Mouse (Mus musculus): ENCODE measurements around the gene Pclo. TPM values are rescaled to one million over a fixed set of nuclear protein-coding genes. Genes with fewer than 3 reads are reported as not detected.

Pclo gene
- total and polyA plus RNA-seq, 3 experiments, result 0.42 to 1.0 TPM; not detected in 1

- TF ChIP-seq ZKSCAN1 (IDR thresholded peaks at IDR 0.05; ENCODE audit: low read depth, low read length) (no peak), POLR2AphosphoS2 (IDR thresholded peaks at IDR 0.05; ENCODE audit: low read length) (no peak), CHD2 (IDR thresholded peaks at IDR 0.05; ENCODE audit: low read length) (no peak), ZC3H11A (IDR thresholded peaks at IDR 0.05; ENCODE audit: low read depth, low read length) (no peak), ELF1 (IDR thresholded peaks at IDR 0.05; ENCODE audit: low read depth, low read length) (no peak), TAL1 (IDR thresholded peaks at IDR 0.05; ENCODE audit: low read length) (no peak)
- H3K36me3 ChIP-seq (ENCODE audit: control insufficient read depth in 1 of 2, insufficient read depth in 2 of 2, low read length in 2 of 2), result no peaks in the 10 kb centered on the region
- H3K9me3 ChIP-seq (replicated peaks; ENCODE audit: insufficient read depth, low read length), result no peaks in the 10 kb centered on the region
- H3K4me3 ChIP-seq (ENCODE audit: control insufficient read depth in 1 of 2, insufficient read depth in 1 of 2, low read depth in 2 of 2, low read length in 2 of 2), result no peak overlapping the region
- H3K9ac ChIP-seq (ENCODE audit: control insufficient read depth, low read depth, low read length, poor library complexity, severe bottlenecking), result no peak overlapping the region
- no peaks in the 10 kb centered on the region for H3K79me2 ChIP-seq (ENCODE audit: control insufficient read depth, insufficient read depth, low read length, poor library complexity)
- no peak for DNase-seq (ENCODE audit: low read depth, low spot score)
- no peak overlapping the region for H3K27ac ChIP-seq (ENCODE audit: control insufficient read depth, low read depth, low read length)
- no peaks in the 10 kb centered on the region for H3K4me1 ChIP-seq (ENCODE audit: control insufficient read depth in 1 of 2, insufficient read depth in 2 of 2, low read length in 2 of 2)
- no peaks in the 10 kb centered on the region for H3K27me3 ChIP-seq (ENCODE audit: control insufficient read depth in 1 of 2, insufficient read depth in 2 of 2, low read length in 2 of 2)
These were observed 279.2 kb downstream of the Pclo start for GRCm38 (mm10) chr5:14793891-14794290.

DNA sequence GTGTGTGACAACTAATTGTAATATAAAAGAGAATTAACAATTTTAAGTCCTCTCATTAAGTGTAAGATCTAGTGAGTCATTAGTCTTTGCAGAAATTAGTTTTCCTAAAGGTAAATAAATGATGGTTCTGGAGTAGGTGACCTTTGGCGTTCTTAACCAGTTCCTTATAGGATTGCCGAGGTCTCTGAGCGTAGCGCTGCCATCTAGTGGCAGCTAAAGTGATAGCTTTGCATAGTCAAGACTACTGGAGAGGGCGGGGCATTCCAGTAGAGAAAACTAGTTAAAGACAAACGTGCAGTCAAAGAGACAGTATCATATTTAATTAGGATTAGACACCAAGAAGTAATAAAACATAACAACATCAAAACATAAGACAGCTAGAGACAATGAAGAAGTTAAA, 292.4 kb downstream of the Pclo start:
- TF ChIP-seq ZC3H11A (IDR thresholded peaks at IDR 0.05; ENCODE audit: low read depth, low read length), result peak; percentile 76
- TF ChIP-seq RAD21 (IDR thresholded peaks at IDR 0.05; ENCODE audit: low read depth, low read length), result peak; percentile 84
- no peak for TF ChIP-seq ZKSCAN1 (IDR thresholded peaks at IDR 0.05; ENCODE audit: low read depth, low read length)
- no peak for TF ChIP-seq MEF2A (IDR thresholded peaks at IDR 0.05; ENCODE audit: extremely low read depth, insufficient replicate concordance, low read depth, low read length, poor library complexity, severe bottlenecking)
- 0 out of 2 replicates have a peak, but pooled peaks have one; percentile 16 for TF ChIP-seq SIN3A (IDR thresholded peaks at IDR 0.05; ENCODE audit: low read length)
- peak; percentile 44; the same call in 1 of the 2 replicates for TF ChIP-seq JUND (IDR thresholded peaks at IDR 0.05; ENCODE audit: low read depth, low read length)
- TF ChIP-seq BHLHE40 (IDR thresholded peaks at IDR 0.05; ENCODE audit: borderline replicate concordance, low read depth, low read length), result 0 out of 2 replicates have a peak, but pooled peaks have one; percentile 29
- TF ChIP-seq TBP (IDR thresholded peaks at IDR 0.05; ENCODE audit: low read depth, low read length), result no peak
- TF ChIP-seq MYB (IDR thresholded peaks at IDR 0.05; ENCODE audit: low read depth, low read length), result no peak
- no peak for TF ChIP-seq USF1 (IDR thresholded peaks at IDR 0.05; ENCODE audit: low read depth, low read length)
- no peak for TF ChIP-seq TAL1 (IDR thresholded peaks at IDR 0.05; ENCODE audit: low read length)
- TF ChIP-seq MAZ (IDR thresholded peaks at IDR 0.05; ENCODE audit: low read depth, low read length), result peak; percentile 81
- no peak for TF ChIP-seq ETS1 (IDR thresholded peaks at IDR 0.05; ENCODE audit: low read depth, low read length)
- TF ChIP-seq POLR2A (IDR thresholded peaks at IDR 0.05; ENCODE audit: control insufficient read depth in 1 of 2, insufficient read depth in 1 of 2, low read depth in 1 of 2, low read length in 2 of 2, poor library complexity in 1 of 2), result no peak
- TF ChIP-seq ZNF384 (IDR thresholded peaks at IDR 0.05; ENCODE audit: low read depth, low read length), result no peak
- peak; percentile 74 to 96 (median 85) for TF ChIP-seq CTCF (IDR thresholded peaks at IDR 0.05 in 2 of 3, conservative IDR thresholded peaks at IDR 0.05 in 1 of 3; ENCODE audit: control insufficient read depth in 1 of 3, insufficient read depth in 1 of 3, low read depth in 2 of 3, low read length in 3 of 3, poor library complexity in 1 of 3, severe bottlenecking in 1 of 3)
- TF ChIP-seq SMC3 (IDR thresholded peaks at IDR 0.05; ENCODE audit: low read depth, low read length), result peak; percentile 93
- TF ChIP-seq EP300 (IDR thresholded peaks at IDR 0.05; ENCODE audit: low read depth in 1 of 2, low read length in 2 of 2), result peak in 1 of 2 experiments; percentile 16; a peak in 1 of 4 replicates
- 0 out of 2 replicates have a peak, but pooled peaks have one; percentile 20 for TF ChIP-seq ELF1 (IDR thresholded peaks at IDR 0.05; ENCODE audit: low read depth, low read length)
- TF ChIP-seq POLR2AphosphoS5 (IDR thresholded peaks at IDR 0.05; ENCODE audit: borderline replicate concordance, low read depth, low read length), result no peak
- TF ChIP-seq USF2 (IDR thresholded peaks at IDR 0.05; ENCODE audit: borderline replicate concordance in 1 of 2, insufficient read depth in 1 of 2, low read depth in 1 of 2, low read length in 2 of 2), result 0 out of 4 replicates have a peak, but pooled peaks of 1 of the 2 experiments have one; percentile 14
- TF ChIP-seq TCF12 (IDR thresholded peaks at IDR 0.05; ENCODE audit: low read depth, low read length), result no peak
- no peak for TF ChIP-seq GABPA (IDR thresholded peaks at IDR 0.05; ENCODE audit: low read depth, low read length)
- TF ChIP-seq MAX (IDR thresholded peaks at IDR 0.05; ENCODE audit: low read length), result peak; percentile 13; the same call in 1 of the 2 replicates
- TF ChIP-seq RCOR1 (IDR thresholded peaks at IDR 0.05; ENCODE audit: low read depth, low read length), result no peak
- Histone ChIP-seq H3K4me3 (ENCODE audit: control insufficient read depth in 1 of 2, insufficient read depth in 1 of 2, low read depth in 2 of 2, low read length in 2 of 2) (peak overlapping the region in 1 of 2 experiments; percentile 13; a peak in 2 of 4 replicates), H3K36me3 (ENCODE audit: control insufficient read depth in 1 of 2, insufficient read depth in 2 of 2, low read length in 2 of 2) (peaks cover 0 to 2% of the 10 kb centered on the region in 2 experiments; a peak in 2 of 4 replicates), H3K4me1 (ENCODE audit: control insufficient read depth in 1 of 2, insufficient read depth in 2 of 2, low read length in 2 of 2) (peaks cover 0 to 4% of the 10 kb centered on the region in 2 experiments; a peak in 2 of 4 replicates), H3K79me2 (ENCODE audit: control insufficient read depth, insufficient read depth, low read length, poor library complexity) (no peaks in the 10 kb centered on the region), H3K27ac (ENCODE audit: control insufficient read depth, low read depth, low read length) (no peak overlapping the region), H3K9me3 (replicated peaks; ENCODE audit: insufficient read depth, low read length) (no peaks in the 10 kb centered on the region), H3K9ac (ENCODE audit: control insufficient read depth, low read depth, low read length, poor library complexity, severe bottlenecking) (no peak overlapping the region), H3K27me3 (ENCODE audit: control insufficient read depth in 1 of 2, insufficient read depth in 2 of 2, low read length in 2 of 2) (no peaks in the 10 kb centered on the region)
- peak; percentile 88 for DNase-seq (ENCODE audit: low read depth, low spot score)
